Mouse (Mus musculus): Measurements from ENCODE around the gene Hoxa2. TPM values are rescaled to one million over a fixed set of nuclear protein-coding genes. Genes with fewer than 3 reads are reported as not detected.

Gene Hoxa2
- polyA plus RNA-seq, 1 experiment from 2014 or later: 3.3 TPM

- 27% methylated on average over 9 of the region's 9 CpGs for WGBS
- no peaks in the 10 kb centered on the region; the same call in 1 of the 2 replicates for H3K4me1 ChIP-seq (replicated peaks; ENCODE audit: control insufficient read depth, insufficient read depth, low read length)
- H3K4me2 ChIP-seq (replicated peaks; ENCODE audit: low read depth): peak overlapping the region; percentile 33; the same call in 1 of the 2 replicates
- no peak overlapping the region for H3K4me3 ChIP-seq (ENCODE audit: low read depth, low read length)
- no peak overlapping the region for H3K27ac ChIP-seq (ENCODE audit: low read depth, low read length)
- ATAC-seq: no peak
- H3K36me3 ChIP-seq (ENCODE audit: control insufficient read depth, insufficient read depth): no peaks in the 10 kb centered on the region
- H3K9ac ChIP-seq (ENCODE audit: low read depth, low read length): no peak overlapping the region
- no peaks in the 10 kb centered on the region for H3K9me3 ChIP-seq (ENCODE audit: control insufficient read depth)
- no peaks in the 10 kb centered on the region for H3K27me3 ChIP-seq (replicated peaks; ENCODE audit: control insufficient read depth, insufficient read depth, low read length)
- TF ChIP-seq CTCF (IDR thresholded peaks at IDR 0.05; ENCODE audit: low read depth): no peak
Observed at GRCm38 (mm10) chr6:52196811-52197210, 32.2 kb upstream of the Hoxa2 start.

GRCm38 (mm10) chr6:52194690-52195089, 30.1 kb upstream of the Hoxa2 start:
- Histone ChIP-seq H3K9me3 (ENCODE audit: control insufficient read depth) (no peaks in the 10 kb centered on the region), H3K27ac (ENCODE audit: low read depth, low read length) (no peak overlapping the region), H3K36me3 (ENCODE audit: control insufficient read depth, insufficient read depth) (no peaks in the 10 kb centered on the region), H3K4me3 (ENCODE audit: low read depth, low read length) (no peak overlapping the region), H3K9ac (ENCODE audit: low read depth, low read length) (no peak overlapping the region), H3K4me1 (replicated peaks; ENCODE audit: control insufficient read depth, insufficient read depth, low read length) (peaks cover 6% of the 10 kb centered on the region; the same call in 1 of the 2 replicates), H3K27me3 (replicated peaks; ENCODE audit: control insufficient read depth, insufficient read depth, low read length) (no peaks in the 10 kb centered on the region), H3K4me2 (replicated peaks; ENCODE audit: low read depth) (peak overlapping the region; percentile 1; the same call in 1 of the 2 replicates)
- 19% methylated on average over 10 of the region's 10 CpGs for WGBS
- TF ChIP-seq CTCF (IDR thresholded peaks at IDR 0.05; ENCODE audit: low read depth): no peak
- no peak for ATAC-seq

GRCm38 (mm10) chr6:52191860-52192550, 27.4 kb upstream of the Hoxa2 start:
- Histone ChIP-seq H3K9ac (ENCODE audit: low read depth, low read length) (peak overlapping the region; percentile 66), H3K27ac (ENCODE audit: low read depth, low read length) (peak overlapping the region; percentile 77), H3K9me3 (ENCODE audit: control insufficient read depth) (no peaks in the 10 kb centered on the region), H3K36me3 (ENCODE audit: control insufficient read depth, insufficient read depth) (no peaks in the 10 kb centered on the region), H3K4me1 (replicated peaks; ENCODE audit: control insufficient read depth, insufficient read depth, low read length) (peaks cover 11% of the 10 kb centered on the region; the same call in 1 of the 2 replicates), H3K4me2 (replicated peaks; ENCODE audit: low read depth) (peak overlapping the region; percentile 96), H3K4me3 (ENCODE audit: low read depth, low read length) (peak overlapping the region; percentile 68), H3K27me3 (replicated peaks; ENCODE audit: control insufficient read depth, insufficient read depth, low read length) (no peaks in the 10 kb centered on the region)
- ATAC-seq: peak; percentile 82
- no peak for TF ChIP-seq CTCF (IDR thresholded peaks at IDR 0.05; ENCODE audit: low read depth)
- WGBS: 2% methylated on average over 31 of the region's 55 CpGs

GRCm38 (mm10) chr6:52190906-52191810, 26.5 kb upstream of the Hoxa2 start, which contains the start of gene Hoxa4:
Gene Hoxa4 (minus strand): TSS chr6:52191753.
- no peaks in the 10 kb centered on the region for H3K27me3 ChIP-seq (replicated peaks; ENCODE audit: control insufficient read depth, insufficient read depth, low read length)
- no peaks in the 10 kb centered on the region for H3K9me3 ChIP-seq (ENCODE audit: control insufficient read depth)
- peak within 1 kb of the TSS; percentile 85 for H3K27ac ChIP-seq (ENCODE audit: low read depth, low read length)
- peak within 1 kb of the TSS; percentile 85 for H3K9ac ChIP-seq (ENCODE audit: low read depth, low read length)
- no peaks in the 10 kb centered on the region for H3K36me3 ChIP-seq (ENCODE audit: control insufficient read depth, insufficient read depth)
- H3K4me2 ChIP-seq (replicated peaks; ENCODE audit: low read depth): peak within 1 kb of the TSS; percentile 96
- TF ChIP-seq CTCF (IDR thresholded peaks at IDR 0.05; ENCODE audit: low read depth): peak; percentile 10; the same call in 1 of the 2 replicates
- peak; percentile 35 for ATAC-seq
- H3K4me3 ChIP-seq (ENCODE audit: low read depth, low read length): peak within 1 kb of the TSS; percentile 68
- peaks cover 11% of the 10 kb centered on the region; the same call in 1 of the 2 replicates for H3K4me1 ChIP-seq (replicated peaks; ENCODE audit: control insufficient read depth, insufficient read depth, low read length)
- 2% methylated on average over 60 of the region's 102 CpGs for WGBS

- Histone ChIP-seq H3K9ac (ENCODE audit: low read depth, low read length) (peak overlapping the region; percentile 85), H3K4me2 (replicated peaks; ENCODE audit: low read depth) (peak overlapping the region; percentile 96), H3K4me3 (ENCODE audit: low read depth, low read length) (peak overlapping the region; percentile 68), H3K36me3 (ENCODE audit: control insufficient read depth, insufficient read depth) (no peaks in the 10 kb centered on the region), H3K4me1 (replicated peaks; ENCODE audit: control insufficient read depth, insufficient read depth, low read length) (peaks cover 11% of the 10 kb centered on the region; the same call in 1 of the 2 replicates), H3K9me3 (ENCODE audit: control insufficient read depth) (no peaks in the 10 kb centered on the region), H3K27ac (ENCODE audit: low read depth, low read length) (peak overlapping the region; percentile 85), H3K27me3 (replicated peaks; ENCODE audit: control insufficient read depth, insufficient read depth, low read length) (0 out of 2 replicates have a peak, but pooled peaks cover 4% of the 10 kb centered on the region)
- WGBS: 11% methylated on average over 23 of the region's 23 CpGs
- no peak for TF ChIP-seq CTCF (IDR thresholded peaks at IDR 0.05; ENCODE audit: low read depth)
- ATAC-seq: no peak
Observed at GRCm38 (mm10) chr6:52190410-52190809, 25.8 kb upstream of the Hoxa2 start.

GRCm38 (mm10) chr6:52189909-52190308, 25.3 kb upstream of the Hoxa2 start:
- peak overlapping the region; percentile 96 for H3K4me2 ChIP-seq (replicated peaks; ENCODE audit: low read depth)
- WGBS: 47% methylated on average over 8 of the region's 8 CpGs
- H3K4me1 ChIP-seq (replicated peaks; ENCODE audit: control insufficient read depth, insufficient read depth, low read length): peaks cover 11% of the 10 kb centered on the region; the same call in 1 of the 2 replicates
- 0 out of 2 replicates have a peak, but pooled peaks cover 4% of the 10 kb centered on the region for H3K27me3 ChIP-seq (replicated peaks; ENCODE audit: control insufficient read depth, insufficient read depth, low read length)
- TF ChIP-seq CTCF (IDR thresholded peaks at IDR 0.05; ENCODE audit: low read depth): no peak
- H3K9me3 ChIP-seq (ENCODE audit: control insufficient read depth): no peaks in the 10 kb centered on the region
- H3K36me3 ChIP-seq (ENCODE audit: control insufficient read depth, insufficient read depth): no peaks in the 10 kb centered on the region
- H3K27ac ChIP-seq (ENCODE audit: low read depth, low read length): peak overlapping the region; percentile 85
- 0 out of 2 replicates have a peak overlapping the region, but pooled peaks have one; percentile 85 for H3K9ac ChIP-seq (ENCODE audit: low read depth, low read length)
- H3K4me3 ChIP-seq (ENCODE audit: low read depth, low read length): peak overlapping the region; percentile 68
- ATAC-seq: no peak

Data from intestine, postnatal 0 days (tissue).